ENCODE assay signal across 12 mouse cellular contexts in genomic region chr1:51668881-51669280, GRCm38 (mm10).
DNase-seq lines count a peak whose midpoint lies in the region; ATAC-seq and TF ChIP-seq lines count a peak whose summit lies in the region.
"Had no signal": no experiment of that assay in that cellular context is flagged by ENCODE, and none has a peak within 500 bp of the region (broad histone marks: within the 10 kb centered on the region; RNA-seq: fewer than 3 reads in every experiment).

No protein-coding gene starts in this region.

- peak; percentile 68 for TF ChIP-seq CTCF in liver, postnatal 0 days (IDR thresholded peaks at IDR 0.05; ENCODE audit: low read depth)

- intact Hi-C loops in heart, postnatal 10 days (cut with DNase I) = loop anchor here (1.0 to 2.0 kb wide), 2 partner anchors 276 to 330 kb away; no protein-coding TSS in a partner anchor

- H3K27ac ChIP-seq in heart, embryonic 11.5 days (ENCODE audit: low read depth, low read length) = no peak overlapping the region
- no peak overlapping the region for H3K27ac ChIP-seq in liver, postnatal 0 days (ENCODE audit: low read depth)
- no peak overlapping the region for H3K27ac ChIP-seq in liver, embryonic 12.5 days

- no peak for ATAC-seq in heart, embryonic 11.5 days (replicated peaks; ENCODE audit: insufficient number of reproducible peaks, low FRiP score, low TSS enrichment)
- no peak for ATAC-seq in liver, postnatal 0 days
- no peak for ATAC-seq in liver, embryonic 12.5 days
- ATAC-seq: activated CD4-positive, CD25-positive, alpha-beta regulatory T cell, adult 4 months had no signal

- TF ChIP-seq EP300 in liver, postnatal 0 days (IDR thresholded peaks at IDR 0.05; ENCODE audit: low read depth) = no peak

- no peaks in the 10 kb centered on the region for H3K36me3 ChIP-seq in heart, embryonic 11.5 days (ENCODE audit: control insufficient read depth, insufficient read depth, low read length)
- no peaks in the 10 kb centered on the region for H3K36me3 ChIP-seq in liver, postnatal 0 days (replicated peaks; ENCODE audit: insufficient read depth, low read length)
- H3K36me3 ChIP-seq in liver, embryonic 12.5 days = no peaks in the 10 kb centered on the region

- H3K27me3 ChIP-seq in heart, embryonic 11.5 days (ENCODE audit: control insufficient read depth, insufficient read depth, low read length) = no peaks in the 10 kb centered on the region
- H3K27me3 ChIP-seq in liver, postnatal 0 days (ENCODE audit: insufficient read depth, low read length) = no peaks in the 10 kb centered on the region
- H3K27me3 ChIP-seq in liver, embryonic 12.5 days (replicated peaks) = no peaks in the 10 kb centered on the region

- H3K4me2 ChIP-seq in heart, embryonic 11.5 days = no peak overlapping the region
- H3K4me2 ChIP-seq in liver, postnatal 0 days (ENCODE audit: low read depth, low read length) = no peak overlapping the region
- H3K4me2 ChIP-seq in liver, embryonic 12.5 days = no peak overlapping the region

- no peaks in the 10 kb centered on the region; the same call in 1 of the 2 replicates for H3K4me1 ChIP-seq in heart, embryonic 11.5 days (ENCODE audit: control insufficient read depth, insufficient read depth, low read length)
- no peaks in the 10 kb centered on the region; the same call in 1 of the 2 replicates for H3K4me1 ChIP-seq in liver, postnatal 0 days (ENCODE audit: insufficient read depth)
- H3K4me1 ChIP-seq in liver, embryonic 12.5 days = no peaks in the 10 kb centered on the region

- DNase-seq in adrenal gland, postnatal 14 days = peak; percentile 24
- DNase-seq in adrenal gland, postnatal 4 days (ENCODE audit: low spot score in 2 of 2) = no peak
- peak; percentile 36 to 42 for DNase-seq in heart, postnatal 10 days
- no peak for DNase-seq in liver, postnatal 0 days
- peak; percentile 14 for DNase-seq in lung, postnatal 14 days
- DNase-seq in urinary bladder, postnatal 4 days (ENCODE audit: low spot score in 2 of 2) = no peak
- DNase-seq: cerebellum, postnatal 25 days; right cerebral cortex, adult 18-20 months had no signal

- H3K9ac ChIP-seq in heart, embryonic 11.5 days (ENCODE audit: low read depth, low read length) = no peak overlapping the region
- no peak overlapping the region for H3K9ac ChIP-seq in liver, postnatal 0 days (replicated peaks)
- H3K9ac ChIP-seq in liver, embryonic 12.5 days = no peak overlapping the region

- no peak overlapping the region for H3K4me3 ChIP-seq in heart, embryonic 11.5 days (ENCODE audit: low read depth, low read length)
- no peak overlapping the region for H3K4me3 ChIP-seq in liver, postnatal 0 days (ENCODE audit: low read depth, low read length)
- no peak overlapping the region for H3K4me3 ChIP-seq in liver, embryonic 12.5 days
- H3K4me3 ChIP-seq: myocyte had no signal

- H3K9me3 ChIP-seq in heart, embryonic 11.5 days (replicated peaks; ENCODE audit: control insufficient read depth, low read length) = no peaks in the 10 kb centered on the region
- H3K9me3 ChIP-seq in liver, postnatal 0 days (ENCODE audit: low read length) = no peaks in the 10 kb centered on the region
- H3K9me3 ChIP-seq in liver, embryonic 12.5 days (replicated peaks) = no peaks in the 10 kb centered on the region

Comparison
In these comparisons a context has a peak if more than half of its experiments do, and no peak if none do; other contexts are left out.
1. DNase-seq: peak in adrenal gland, postnatal 14 days (single experiment), heart, postnatal 10 days (2 of 2) and lung, postnatal 14 days (single experiment); none in adrenal gland, postnatal 4 days (0 of 2), liver, postnatal 0 days (single experiment) and urinary bladder, postnatal 4 days (0 of 2).